Mouse (Mus musculus) embryonic facial prominence, embryonic 14.5 days (tissue): Measurements from ENCODE around the gene Fam155a. TPM values are rescaled to one million over a fixed set of nuclear protein-coding genes. Genes with fewer than 3 reads are reported as not detected.
A peak's percentile ranks its signal among the peaks of the same experiment; 100 is the strongest.

ENCODE experiments used
- ATAC-seq: fragments of 200-750 bp; cut with Nextera tagmentation; 2 replicates; pipeline ENCODE4 v1.8.0; 2017; ENCODE audit warnings: low read depth, moderate number of reproducible peaks, moderate TSS enrichment
- DNase-seq: peaks from one replicate; pipeline ENCODE4 v3.0.0-alpha.2; 2015; ENCODE audit warnings: low spot score
- H3K27ac ChIP-seq: fragments of 300-500 bp; sonication (generic); replicated peaks from 2 replicates; pipeline ENCODE4 v1.5.1; 2014; ENCODE audit warnings: low read depth, mild to moderate bottlenecking, low read length, moderate library complexity
- H3K27me3 ChIP-seq: fragments of 300-500 bp; sonication (generic); replicated peaks from 2 replicates; pipeline ENCODE4 v1.6.1; 2014; ENCODE audit warnings: low read length; ENCODE audit not compliant: control insufficient read depth, insufficient read depth
- H3K36me3 ChIP-seq: fragments of 300-500 bp; sonication (generic); 2 replicates; pipeline ENCODE4 v1.6.1; 2014; ENCODE audit warnings: low read length, mixed read lengths; ENCODE audit not compliant: control insufficient read depth, insufficient read depth
- H3K4me1 ChIP-seq: fragments of 300-500 bp; sonication (generic); 2 replicates; pipeline ENCODE4 v1.6.1; 2014; ENCODE audit warnings: antibody characterized with exemption, low read length; ENCODE audit not compliant: control insufficient read depth, insufficient read depth
- H3K4me2 ChIP-seq: fragments of 300-500 bp; sonication (generic); 2 replicates; pipeline ENCODE4 v1.6.1; 2014; ENCODE audit warnings: low read depth, mild to moderate bottlenecking, low read length, moderate library complexity, mixed read lengths
- H3K4me3 ChIP-seq: fragments of 300-500 bp; sonication (generic); 2 replicates; pipeline ENCODE4 v1.5.1; 2014; ENCODE audit warnings: low read depth, mild to moderate bottlenecking, low read length
- H3K9ac ChIP-seq: fragments of 300-500 bp; sonication (generic); 2 replicates; pipeline ENCODE4 v1.6.1; 2014; ENCODE audit warnings: low read depth, mild to moderate bottlenecking, low read length, moderate library complexity, mixed read lengths
- H3K9me3 ChIP-seq: fragments of 300-500 bp; sonication (generic); 2 replicates; pipeline ENCODE4 v1.6.1; 2016; ENCODE audit warnings: low read length; ENCODE audit not compliant: control insufficient read depth
- WGBS: fragments of 180-500 bp; shearing (Covaris S2); extraction: QIAGEN DNeasy Blood & Tissue Kit; methylation state at CpG from one replicate; pipeline ENCODE4 v1.1.7; 2014; 5-methylcytosine and 5-hydroxymethylcytosine counted together
- microRNA-seq: library from miRNA; unstranded; fragments of <30 nt; microRNA quantifications from one replicate; pipeline ENCODE4, GENCODE M21; 2016; ENCODE audit warnings: borderline number of aligned reads
- polyA plus RNA-seq: library from polyadenylated mRNA; unstranded; fragments of >200 nt; fragmentation: Nextera tagmentation; extraction: Ambion mirVana; gene quantifications from 2 replicates; pipeline ENCODE4 v1.2.1, GENCODE M21; 2014

Gene Fam155a
- polyA plus RNA-seq, 1 experiment from 2014 or later: 1.0 TPM

GRCm38 (mm10) chr8:9157141-9157781, 613.7 kb downstream of the Fam155a start:
- 31% methylated on average over 23 of the region's 23 CpGs for WGBS
- H3K4me3 ChIP-seq: no peak overlapping the region

More at GRCm38 (mm10) chr8:9157141-9157781, 613.7 kb downstream of the Fam155a start:
- no peaks in the 10 kb centered on the region for H3K4me1 ChIP-seq
- no peak overlapping the region for H3K9ac ChIP-seq
- H3K27ac ChIP-seq: no peak overlapping the region
- ATAC-seq (peak; percentile 41; the same call in 1 of the 2 replicates), DNase-seq (peak; percentile 48)
- H3K9me3 ChIP-seq: no peaks in the 10 kb centered on the region
- no peaks in the 10 kb centered on the region for H3K36me3 ChIP-seq
- no peaks in the 10 kb centered on the region for H3K27me3 ChIP-seq
- H3K4me2 ChIP-seq: no peak overlapping the region

Small RNA genes within 50 kb of the gene (microRNA-seq; reads per million reads assigned to microRNA genes)
- gene Gm47312: not detected

Other genes with a start within 250 kb of the Fam155a start
- not detected in 2 replicates for gene Gm10217, start 93.1 kb upstream of the Fam155a start, polyA plus RNA-seq
- 4.6 and 5.5 TPM in 2 replicates for gene Lig4, start 206.5 kb upstream of the Fam155a start, polyA plus RNA-seq
- 19.5 and 22.2 TPM in 2 replicates for gene Abhd13, start 206.5 kb upstream of the Fam155a start, polyA plus RNA-seq
- gene Tnfsf13b, start 235.3 kb upstream of the Fam155a start, polyA plus RNA-seq: 0.15 and 0.38 TPM in 2 replicates